Mouse (Mus musculus) G1E (cell line): ENCODE results near the gene Tpte. TPM values are rescaled to one million over a fixed set of nuclear protein-coding genes. Genes with fewer than 3 reads are reported as not detected.

Experiments used
- ATAC-seq: 2 replicates; pipeline ENCODE4 v1.8.0; 2016; ENCODE audit warnings: mild to moderate bottlenecking; ENCODE audit not compliant: insufficient number of reproducible peaks, poor library complexity, low FRiP score, severe bottlenecking; ENCODE audit errors: extremely low read depth
- DNase-seq: peaks from one replicate; pipeline ENCODE4 v3.0.0; 2012; ENCODE audit warnings: low spot score
- H3K27me3 ChIP-seq: 2 replicates; pipeline ENCODE4 v1.6.1; 2012; ENCODE audit warnings: mild to moderate bottlenecking, low read length, inconsistent platforms; ENCODE audit not compliant: insufficient read depth
- H3K36me3 ChIP-seq: replicated peaks from 2 replicates; pipeline ENCODE3; 2012; ENCODE audit warnings: mild to moderate bottlenecking, inconsistent platforms
- H3K4me1 ChIP-seq: 2 replicates; pipeline ENCODE4 v1.6.1; 2012; ENCODE audit warnings: low read depth, low read length, inconsistent platforms, mixed read lengths; ENCODE audit not compliant: insufficient read depth
- H3K4me3 ChIP-seq: 2 replicates; pipeline ENCODE4 v1.5.1; 2012; ENCODE audit warnings: low read depth, mild to moderate bottlenecking, inconsistent platforms, low read length, moderate library complexity, mixed read lengths
- H3K9me3 ChIP-seq: replicated peaks from 2 replicates; pipeline ENCODE4 v1.6.1; 2012; ENCODE audit warnings: inconsistent platforms
- CTCF ChIP-seq: IDR thresholded peaks from 2 replicates; pipeline ENCODE4 v1.5.1; 2012; ENCODE audit warnings: low read depth, low read length, inconsistent platforms, mixed read lengths
- GATA1 ChIP-seq: IDR thresholded peaks from 2 replicates; pipeline ENCODE4 v1.6.1; 2012; ENCODE audit warnings: borderline replicate concordance, low read length, inconsistent platforms, mixed read lengths
- GATA2 ChIP-seq: IDR thresholded peaks from 2 replicates; pipeline ENCODE4 v1.6.1; 2012; ENCODE audit warnings: low read depth, low read length, inconsistent platforms, borderline replicate concordance
- POLR2AphosphoS5 ChIP-seq: IDR thresholded peaks from 2 replicates; pipeline ENCODE4 v1.6.1; 2012; ENCODE audit warnings: low read depth, low read length, inconsistent platforms; ENCODE audit not compliant: insufficient replicate concordance
- TAL1 ChIP-seq: conservative IDR thresholded peaks from 2 replicates; pipeline ENCODE4 v1.6.1; 2012; ENCODE audit warnings: low read depth, low read length, inconsistent platforms, mixed read lengths
- polyA plus RNA-seq: library from polyadenylated mRNA; stranded (reverse); fragments of >175 nt; gene quantifications from 2 replicates; pipeline ENCODE4 v1.2.3, GENCODE M21; 2012
- total RNA-seq, 2 experiments: library from RNA; stranded (forward) in 1 of 2; stranded (reverse) in 1 of 2; fragments of 200-1000 nt in 1 of 2; fragments of >200 nt in 1 of 2; fragmentation: Nextera tagmentation in 1 of 2; gene quantifications; 2 replicates each; pipeline ENCODE4 v1.2.3; 2014 to 2017

The Tpte gene
- total and polyA plus RNA-seq, 3 experiments, result 0.05 TPM; not detected in 2

- TF ChIP-seq GATA2, result no peak
- no peak for TF ChIP-seq POLR2AphosphoS5
- no peak for TF ChIP-seq CTCF
- TF ChIP-seq TAL1, result no peak
- no peak for TF ChIP-seq GATA1
- H3K4me3 ChIP-seq, result no peak overlapping the region
- peaks cover 9% of the 10 kb centered on the region; the same call in 1 of the 2 replicates for H3K27me3 ChIP-seq
- no peak for DNase-seq
- no peak for ATAC-seq
- H3K4me1 ChIP-seq, result no peaks in the 10 kb centered on the region
- no peaks in the 10 kb centered on the region for H3K36me3 ChIP-seq
- H3K9me3 ChIP-seq, result peaks cover 9% of the 10 kb centered on the region
Measured at GRCm38 (mm10) chr8:22260091-22260722, 23.0 kb upstream of the Tpte start.

- peaks cover 9% of the 10 kb centered on the region; the same call in 1 of the 2 replicates for H3K27me3 ChIP-seq
- peaks cover 9% of the 10 kb centered on the region for H3K9me3 ChIP-seq
- no peaks in the 10 kb centered on the region for H3K36me3 ChIP-seq
- no peak for TF ChIP-seq POLR2AphosphoS5
- TF ChIP-seq CTCF, result no peak
- no peak for TF ChIP-seq GATA1
- H3K4me1 ChIP-seq, result no peaks in the 10 kb centered on the region
- no peak for DNase-seq
- no peak for ATAC-seq
- peak overlapping the region; percentile 14; the same call in 1 of the 2 replicates for H3K4me3 ChIP-seq
Measured at GRCm38 (mm10) chr8:22262267-22262666, 21.0 kb upstream of the Tpte start.

- Histone ChIP-seq H3K27me3 (0 out of 2 replicates have a peak, but pooled peaks cover 5% of the 10 kb centered on the region), H3K4me3 (no peak overlapping the region), H3K4me1 (no peaks in the 10 kb centered on the region), H3K36me3 (no peaks in the 10 kb centered on the region), H3K9me3 (peaks cover 9% of the 10 kb centered on the region)
- ATAC-seq (no peak), DNase-seq (no peak)
- TF ChIP-seq CTCF (no peak), GATA2 (no peak), TAL1 (no peak), GATA1 (no peak), POLR2AphosphoS5 (no peak)
Measured at GRCm38 (mm10) chr8:22264292-22264691, 18.9 kb upstream of the Tpte start.

- H3K4me3 ChIP-seq, result no peak overlapping the region
- TF ChIP-seq CTCF (no peak), GATA1 (no peak), POLR2AphosphoS5 (no peak), TAL1 (no peak), GATA2 (no peak)
- H3K27me3 ChIP-seq, result 0 out of 2 replicates have a peak, but pooled peaks cover 2% of the 10 kb centered on the region
- H3K36me3 ChIP-seq, result no peaks in the 10 kb centered on the region
- peaks cover 9% of the 10 kb centered on the region for H3K9me3 ChIP-seq
- H3K4me1 ChIP-seq, result no peaks in the 10 kb centered on the region
- ATAC-seq (no peak), DNase-seq (no peak)
Measured at GRCm38 (mm10) chr8:22264787-22265186, 18.5 kb upstream of the Tpte start.

GRCm38 (mm10) chr8:22265194-22265593 lies 18.0 kb upstream of the Tpte start:
- peaks cover 9% of the 10 kb centered on the region for H3K9me3 ChIP-seq
- TF ChIP-seq TAL1, result no peak
- no peak for TF ChIP-seq CTCF
- TF ChIP-seq POLR2AphosphoS5, result no peak
- TF ChIP-seq GATA1, result no peak
- no peak for TF ChIP-seq GATA2
- ATAC-seq, result no peak
- no peaks in the 10 kb centered on the region for H3K4me1 ChIP-seq
- no peak for DNase-seq
- no peaks in the 10 kb centered on the region for H3K36me3 ChIP-seq
- H3K27me3 ChIP-seq, result 0 out of 2 replicates have a peak, but pooled peaks cover 2% of the 10 kb centered on the region
- H3K4me3 ChIP-seq, result no peak overlapping the region

- Histone ChIP-seq H3K27me3 (0 out of 2 replicates have a peak, but pooled peaks cover 2% of the 10 kb centered on the region), H3K9me3 (peaks cover 3% of the 10 kb centered on the region), H3K4me1 (no peaks in the 10 kb centered on the region), H3K36me3 (no peaks in the 10 kb centered on the region), H3K4me3 (no peak overlapping the region)
- ATAC-seq (no peak), DNase-seq (no peak)
- no peak for TF ChIP-seq POLR2AphosphoS5
- TF ChIP-seq TAL1, result no peak
- no peak for TF ChIP-seq GATA2
- no peak for TF ChIP-seq GATA1
- no peak for TF ChIP-seq CTCF
Measured at GRCm38 (mm10) chr8:22266809-22267208, 16.4 kb upstream of the Tpte start.

GRCm38 (mm10) chr8:22273142-22273541 lies 10.1 kb upstream of the Tpte start:
- DNase-seq (no peak), ATAC-seq (no peak)
- 0 out of 2 replicates have a peak, but pooled peaks cover 2% of the 10 kb centered on the region for H3K27me3 ChIP-seq
- no peak overlapping the region for H3K4me3 ChIP-seq
- H3K36me3 ChIP-seq, result no peaks in the 10 kb centered on the region
- TF ChIP-seq CTCF (no peak), TAL1 (no peak), GATA1 (no peak), GATA2 (no peak), POLR2AphosphoS5 (no peak)
- H3K9me3 ChIP-seq, result no peaks in the 10 kb centered on the region
- H3K4me1 ChIP-seq, result no peaks in the 10 kb centered on the region
